Mouse (Mus musculus): ENCODE results near the gene Dgkg. TPM values are rescaled to one million over a fixed set of nuclear protein-coding genes. Genes with fewer than 3 reads are reported as not detected.

Gene Dgkg
- polyA plus RNA-seq, 1 experiment from 2014 or later: 5.5 TPM

DNA sequence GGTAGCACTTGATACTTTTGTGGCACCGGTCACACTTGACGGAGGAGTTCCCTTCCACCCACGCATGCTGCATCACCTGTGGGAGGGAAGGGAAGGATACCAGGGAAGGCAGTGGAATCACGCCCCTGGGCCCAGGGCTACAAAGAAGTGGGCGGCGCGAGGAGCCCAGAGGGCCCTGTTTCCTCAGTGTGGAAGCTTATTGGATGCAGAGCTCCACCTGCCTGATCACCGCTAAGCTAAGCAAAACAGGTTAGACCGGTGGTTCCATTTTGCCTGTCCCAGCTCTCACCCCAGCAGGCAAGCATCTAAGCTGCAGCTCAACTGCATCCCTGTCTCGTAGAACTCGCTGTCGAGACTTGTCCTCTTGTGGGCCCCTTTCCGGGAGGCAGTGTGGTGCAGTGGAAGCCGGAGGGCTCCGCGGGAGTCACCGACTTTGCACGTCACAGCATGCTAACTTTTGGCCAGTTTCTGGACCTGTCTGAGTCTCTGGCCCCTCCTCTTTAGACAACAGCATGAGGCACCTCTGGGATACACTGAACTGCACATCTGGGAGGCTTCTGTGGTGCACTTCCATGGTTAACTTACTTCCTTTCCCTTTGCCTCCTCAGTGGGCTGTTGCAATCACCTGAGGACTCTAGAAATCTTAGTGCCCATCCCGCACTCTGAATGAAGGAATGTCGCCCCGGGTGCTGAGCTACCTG is 84.2 kb downstream of the Dgkg start:
- no peak overlapping the region for H3K9ac ChIP-seq (ENCODE audit: low read depth, low read length)
- peak overlapping the region; percentile 37; the same call in 1 of the 2 replicates for H3K4me2 ChIP-seq (ENCODE audit: low read depth, low read length)
- 0 out of 2 replicates have a peak overlapping the region, but pooled peaks have one; percentile 4 for H3K4me3 ChIP-seq (ENCODE audit: low read length)
- no peaks in the 10 kb centered on the region for H3K27me3 ChIP-seq (replicated peaks; ENCODE audit: control insufficient read depth, insufficient read depth, low read length)
- 29% methylated on average over 21 of the region's 21 CpGs for WGBS
- ATAC-seq: peak; percentile 91
- no peak overlapping the region for H3K27ac ChIP-seq (ENCODE audit: low read length)
- no peaks in the 10 kb centered on the region for H3K9me3 ChIP-seq (ENCODE audit: control insufficient read depth, low read length)
- H3K4me1 ChIP-seq (ENCODE audit: control insufficient read depth, insufficient read depth, low read length): 0 out of 2 replicates have a peak, but pooled peaks cover 2% of the 10 kb centered on the region
- H3K36me3 ChIP-seq (ENCODE audit: control insufficient read depth, insufficient read depth, low read length): no peaks in the 10 kb centered on the region

DNA sequence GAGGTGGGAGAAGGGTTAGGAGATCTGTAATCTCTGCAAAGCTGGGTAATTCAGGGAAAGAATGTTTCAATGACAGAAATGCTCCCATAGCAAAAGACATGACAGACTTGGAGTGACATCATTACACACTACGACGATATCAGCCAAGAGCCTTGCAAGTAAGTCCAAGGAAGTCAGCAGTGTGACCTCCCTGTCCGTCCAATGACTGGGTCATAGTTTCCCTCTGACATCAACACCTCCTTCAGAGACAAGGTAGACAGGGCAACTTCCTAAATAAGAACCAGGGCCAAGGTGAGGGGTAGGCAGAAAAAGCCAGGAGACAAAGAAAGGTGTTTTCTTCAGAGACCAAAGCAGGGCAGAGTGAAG is 92.1 kb downstream of the Dgkg start:
- no peak overlapping the region for H3K9ac ChIP-seq (ENCODE audit: low read depth, low read length)
- H3K4me2 ChIP-seq (ENCODE audit: low read depth, low read length): no peak overlapping the region
- WGBS: 67% methylated on average over 3 of the region's 3 CpGs
- H3K36me3 ChIP-seq (ENCODE audit: control insufficient read depth, insufficient read depth, low read length): no peaks in the 10 kb centered on the region
- ATAC-seq: no peak
- no peaks in the 10 kb centered on the region for H3K27me3 ChIP-seq (replicated peaks; ENCODE audit: control insufficient read depth, insufficient read depth, low read length)
- H3K27ac ChIP-seq (ENCODE audit: low read length): no peak overlapping the region
- H3K4me1 ChIP-seq (ENCODE audit: control insufficient read depth, insufficient read depth, low read length): no peaks in the 10 kb centered on the region
- no peaks in the 10 kb centered on the region for H3K9me3 ChIP-seq (ENCODE audit: control insufficient read depth, low read length)
- no peak overlapping the region for H3K4me3 ChIP-seq (ENCODE audit: low read length)

DNA sequence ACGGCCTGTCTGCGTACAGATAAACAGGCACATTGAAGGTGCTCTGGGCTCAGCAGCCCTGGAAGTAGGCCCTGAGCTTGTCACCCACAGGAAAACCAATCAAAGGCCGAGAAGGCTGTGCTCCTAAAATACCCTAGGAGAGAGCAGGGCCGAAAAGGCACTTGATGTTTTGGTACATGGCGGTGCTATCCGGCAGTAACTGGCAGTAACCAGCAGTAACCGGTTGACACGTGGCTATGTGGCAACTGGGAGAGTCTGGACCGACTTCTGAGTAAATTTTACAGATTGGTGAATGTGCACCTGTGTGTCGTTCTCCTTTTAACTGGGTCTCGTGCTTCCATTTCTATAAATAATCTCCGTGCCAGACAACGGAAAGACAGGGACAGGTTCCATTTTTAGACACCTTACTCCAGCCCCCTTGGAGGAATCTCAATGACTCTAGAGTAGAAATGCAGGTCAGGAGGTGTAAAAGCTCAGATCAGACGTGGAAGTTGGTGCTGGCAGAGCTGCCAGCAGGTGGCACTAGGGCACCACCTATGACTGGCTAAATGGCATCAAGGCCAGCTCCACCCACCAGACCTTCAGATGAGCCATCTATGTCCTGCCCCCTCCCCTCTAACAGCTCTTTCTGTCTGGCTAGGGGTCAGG is 92.6 kb downstream of the Dgkg start:
- no peak overlapping the region for H3K4me2 ChIP-seq (ENCODE audit: low read depth, low read length)
- H3K27ac ChIP-seq (ENCODE audit: low read length): no peak overlapping the region
- H3K9ac ChIP-seq (ENCODE audit: low read depth, low read length): no peak overlapping the region
- H3K27me3 ChIP-seq (replicated peaks; ENCODE audit: control insufficient read depth, insufficient read depth, low read length): no peaks in the 10 kb centered on the region
- ATAC-seq: peak; percentile 44; the same call in 1 of the 2 replicates
- H3K36me3 ChIP-seq (ENCODE audit: control insufficient read depth, insufficient read depth, low read length): no peaks in the 10 kb centered on the region
- H3K4me1 ChIP-seq (ENCODE audit: control insufficient read depth, insufficient read depth, low read length): no peaks in the 10 kb centered on the region
- no peaks in the 10 kb centered on the region for H3K9me3 ChIP-seq (ENCODE audit: control insufficient read depth, low read length)
- 58% methylated on average over 14 of the region's 14 CpGs for WGBS
- H3K4me3 ChIP-seq (ENCODE audit: low read length): no peak overlapping the region

DNA sequence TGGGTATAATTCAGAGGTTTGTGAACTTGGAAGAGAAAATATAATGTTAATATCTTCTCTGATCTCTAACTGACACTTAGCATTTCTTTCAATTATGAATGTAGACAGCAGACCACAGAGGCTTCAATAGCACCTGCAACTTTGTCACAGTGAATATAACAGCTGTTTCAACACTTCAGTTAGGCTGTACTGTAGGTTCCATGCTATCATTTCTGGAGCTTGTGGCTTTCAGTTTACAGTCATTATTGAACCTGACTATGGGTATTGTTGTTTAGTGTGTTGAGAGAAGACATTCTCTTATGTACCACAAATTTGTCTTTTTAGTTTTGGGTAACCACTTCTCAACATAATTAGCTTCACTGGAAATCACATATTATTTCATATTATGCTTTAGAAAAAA is 93.4 kb downstream of the Dgkg start:
- Histone ChIP-seq H3K9me3 (ENCODE audit: control insufficient read depth, low read length) (no peaks in the 10 kb centered on the region), H3K36me3 (ENCODE audit: control insufficient read depth, insufficient read depth, low read length) (no peaks in the 10 kb centered on the region), H3K27ac (ENCODE audit: low read length) (no peak overlapping the region), H3K9ac (ENCODE audit: low read depth, low read length) (no peak overlapping the region), H3K27me3 (replicated peaks; ENCODE audit: control insufficient read depth, insufficient read depth, low read length) (no peaks in the 10 kb centered on the region), H3K4me1 (ENCODE audit: control insufficient read depth, insufficient read depth, low read length) (no peaks in the 10 kb centered on the region), H3K4me3 (ENCODE audit: low read length) (no peak overlapping the region), H3K4me2 (ENCODE audit: low read depth, low read length) (no peak overlapping the region)
- ATAC-seq: no peak

- Histone ChIP-seq H3K4me1 (ENCODE audit: control insufficient read depth, insufficient read depth, low read length) (peaks cover 7% of the 10 kb centered on the region; the same call in 1 of the 2 replicates), H3K4me2 (ENCODE audit: low read depth, low read length) (no peak overlapping the region)
- WGBS: 61% methylated on average over 2 of the region's 2 CpGs
Measured at GRCm38 (mm10) chr16:22554996-22555395, 102.0 kb downstream of the Dgkg start.

GRCm38 (mm10) chr16:22552351-22552750 is 104.7 kb downstream of the Dgkg start:
- no peaks in the 10 kb centered on the region for H3K27me3 ChIP-seq (replicated peaks; ENCODE audit: control insufficient read depth, insufficient read depth, low read length)
- H3K27ac ChIP-seq (ENCODE audit: low read length): no peak overlapping the region
- peaks cover 12% of the 10 kb centered on the region for H3K4me1 ChIP-seq (ENCODE audit: control insufficient read depth, insufficient read depth, low read length)
- 64% methylated on average over 9 of the region's 9 CpGs for WGBS
- no peak for ATAC-seq
- no peaks in the 10 kb centered on the region for H3K9me3 ChIP-seq (ENCODE audit: control insufficient read depth, low read length)
- H3K9ac ChIP-seq (ENCODE audit: low read depth, low read length): no peak overlapping the region
- H3K4me3 ChIP-seq (ENCODE audit: low read length): no peak overlapping the region
- no peak overlapping the region for H3K4me2 ChIP-seq (ENCODE audit: low read depth, low read length)
- no peaks in the 10 kb centered on the region for H3K36me3 ChIP-seq (ENCODE audit: control insufficient read depth, insufficient read depth, low read length)

More at GRCm38 (mm10) chr16:22554996-22555395, 102.0 kb downstream of the Dgkg start:
- Histone ChIP-seq H3K36me3 (ENCODE audit: control insufficient read depth, insufficient read depth, low read length) (no peaks in the 10 kb centered on the region), H3K9me3 (ENCODE audit: control insufficient read depth, low read length) (no peaks in the 10 kb centered on the region), H3K27ac (ENCODE audit: low read length) (no peak overlapping the region), H3K27me3 (replicated peaks; ENCODE audit: control insufficient read depth, insufficient read depth, low read length) (no peaks in the 10 kb centered on the region), H3K9ac (ENCODE audit: low read depth, low read length) (no peak overlapping the region), H3K4me3 (ENCODE audit: low read length) (no peak overlapping the region)
- ATAC-seq: no peak

- no peaks in the 10 kb centered on the region for H3K27me3 ChIP-seq (replicated peaks; ENCODE audit: control insufficient read depth, insufficient read depth, low read length)
- peaks cover 12% of the 10 kb centered on the region for H3K4me1 ChIP-seq (ENCODE audit: control insufficient read depth, insufficient read depth, low read length)
- no peak overlapping the region for H3K4me2 ChIP-seq (ENCODE audit: low read depth, low read length)
- 22% methylated on average over 11 of the region's 11 CpGs for WGBS
- H3K36me3 ChIP-seq (ENCODE audit: control insufficient read depth, insufficient read depth, low read length): no peaks in the 10 kb centered on the region
- no peak overlapping the region for H3K9ac ChIP-seq (ENCODE audit: low read depth, low read length)
- H3K4me3 ChIP-seq (ENCODE audit: low read length): no peak overlapping the region
- 0 out of 2 replicates have a peak overlapping the region, but pooled peaks have one; percentile 1 for H3K27ac ChIP-seq (ENCODE audit: low read length)
- no peaks in the 10 kb centered on the region for H3K9me3 ChIP-seq (ENCODE audit: control insufficient read depth, low read length)
- peak; percentile 39 for ATAC-seq
Measured at GRCm38 (mm10) chr16:22551231-22552000, 105.6 kb downstream of the Dgkg start.

- Histone ChIP-seq H3K27ac (ENCODE audit: low read length) (no peak overlapping the region), H3K27me3 (replicated peaks; ENCODE audit: control insufficient read depth, insufficient read depth, low read length) (no peaks in the 10 kb centered on the region), H3K9ac (ENCODE audit: low read depth, low read length) (no peak overlapping the region), H3K9me3 (ENCODE audit: control insufficient read depth, low read length) (no peaks in the 10 kb centered on the region), H3K36me3 (ENCODE audit: control insufficient read depth, insufficient read depth, low read length) (no peaks in the 10 kb centered on the region), H3K4me3 (ENCODE audit: low read length) (no peak overlapping the region), H3K4me2 (ENCODE audit: low read depth, low read length) (no peak overlapping the region; the same call in 1 of the 2 replicates), H3K4me1 (ENCODE audit: control insufficient read depth, insufficient read depth, low read length) (peaks cover 20% of the 10 kb centered on the region)
- WGBS: 87% methylated on average over 5 of the region's 5 CpGs
- no peak for ATAC-seq
Measured at GRCm38 (mm10) chr16:22549346-22549745, 107.7 kb downstream of the Dgkg start.

Measured in intestine, embryonic 16.5 days (tissue).